Mouse (Mus musculus) hindlimb bud, embryonic 11.5 days (tissue): ENCODE data around the gene Tgfbr3l.

Source experiments
- DNase-seq: peaks from one replicate; pipeline ENCODE4 v3.0.0-alpha.2; 2012; ENCODE audit warnings: low read depth, low spot score; ENCODE audit errors: extremely low spot score

Gene Tgfbr3l

GRCm38 (mm10) chr8:4265160-4265914 lies 17.3 kb downstream of the Tgfbr3l start:
- DNase-seq: no peak

- no peak for DNase-seq
Measured at GRCm38 (mm10) chr8:4267627-4268026, 19.6 kb downstream of the Tgfbr3l start.

- no peak for DNase-seq
Measured at GRCm38 (mm10) chr8:4269609-4270008, 21.6 kb downstream of the Tgfbr3l start.

GRCm38 (mm10) chr8:4275275-4276110 lies 27.5 kb downstream of the Tgfbr3l start, which contains the start of gene Timm44:
Gene Timm44 (minus strand): TSS chr8:4275913.
- DNase-seq: peak; percentile 94

- DNase-seq: no peak
Measured at GRCm38 (mm10) chr8:4276111-4276465, 28.1 kb downstream of the Tgfbr3l start.

- no peak for DNase-seq
Measured at GRCm38 (mm10) chr8:4292738-4293137, 44.7 kb downstream of the Tgfbr3l start.

GRCm38 (mm10) chr8:4297822-4298221 lies 49.8 kb downstream of the Tgfbr3l start:
- no peak for DNase-seq
